In genomic region chr9:95540487-95540886, GRCm38 (mm10) we compare ENCODE assay signal across 8 mouse cellular contexts. TPM values are rescaled to one million over a fixed set of nuclear protein-coding genes. Genes with fewer than 3 reads are reported as not detected.
A peak's percentile ranks its signal among the peaks of the same experiment; 100 is the strongest.
DNase-seq lines count a peak whose midpoint lies in the region; ATAC-seq and TF ChIP-seq lines count a peak whose summit lies in the region.

No protein-coding gene starts in this region.

- 0 out of 2 replicates have a peak, but pooled peaks have one; percentile 25 for TF ChIP-seq EP300 in heart, adult 2 months (IDR thresholded peaks at IDR 0.05; ENCODE audit: insufficient read depth, low read depth, low read length)

- intact Hi-C loops in heart, adult 2 months (cut with DNase I): loop anchor here (5.0 kb wide), 1 partner anchor 42 kb away; no protein-coding TSS in a partner anchor

- peak; percentile 45 to 51 for DNase-seq in heart, adult 2 months
- peak; percentile 73 to 78 for DNase-seq in B cell, adult 2 months
- peak; percentile 41 for DNase-seq in adrenal gland, adult 8-10 months
- DNase-seq in embryo, embryonic 10.5 days (ENCODE audit: low spot score): peak; percentile 58
- peak; percentile 56 to 80 for DNase-seq in kidney, postnatal 36 days
- peak; percentile 38 to 57 for DNase-seq in natural killer cell, adult 2 months (ENCODE audit: low spot score in 2 of 2)
- DNase-seq in Muller cell, postnatal 12 days (ENCODE audit: inconsistent ontology term): no peak

- H3K27ac ChIP-seq in heart, adult 2 months: no peak overlapping the region
- no peak overlapping the region for H3K27ac ChIP-seq in heart, embryonic 11.5 days (ENCODE audit: low read depth, low read length)

- no peak overlapping the region for H3K4me3 ChIP-seq in heart, adult 2 months
- H3K4me3 ChIP-seq in heart, embryonic 11.5 days (ENCODE audit: low read depth, low read length): no peak overlapping the region

- no peaks in the 10 kb centered on the region for H3K9me3 ChIP-seq in heart, embryonic 11.5 days (replicated peaks; ENCODE audit: control insufficient read depth, low read length)

- TF ChIP-seq CTCF in heart, adult 2 months (IDR thresholded peaks at IDR 0.05): peak; percentile 83

- H3K4me2 ChIP-seq in heart, embryonic 11.5 days: no peak overlapping the region

- no peaks in the 10 kb centered on the region for H3K27me3 ChIP-seq in heart, adult 2 months (ENCODE audit: control insufficient read depth, insufficient read depth, low read length)
- no peaks in the 10 kb centered on the region for H3K27me3 ChIP-seq in heart, embryonic 11.5 days (ENCODE audit: control insufficient read depth, insufficient read depth, low read length)

- no peaks in the 10 kb centered on the region for H3K79me2 ChIP-seq in heart, adult 2 months (replicated peaks; ENCODE audit: control insufficient read depth, insufficient read depth, low read length)

- H3K4me1 ChIP-seq in heart, adult 2 months (ENCODE audit: control insufficient read depth, insufficient read depth, low read length): no peaks in the 10 kb centered on the region
- H3K4me1 ChIP-seq in heart, embryonic 11.5 days (ENCODE audit: control insufficient read depth, insufficient read depth, low read length): no peaks in the 10 kb centered on the region

- H3K36me3 ChIP-seq in heart, adult 2 months (ENCODE audit: control insufficient read depth, insufficient read depth, low read length): no peaks in the 10 kb centered on the region
- no peaks in the 10 kb centered on the region for H3K36me3 ChIP-seq in heart, embryonic 11.5 days (ENCODE audit: control insufficient read depth, insufficient read depth, low read length)

- H3K9ac ChIP-seq in heart, adult 2 months (ENCODE audit: low read depth, low read length): no peak overlapping the region
- H3K9ac ChIP-seq in heart, embryonic 11.5 days (ENCODE audit: low read depth, low read length): no peak overlapping the region

- ATAC-seq in heart, embryonic 11.5 days (replicated peaks; ENCODE audit: insufficient number of reproducible peaks, low FRiP score, low TSS enrichment): no peak

- TF ChIP-seq POLR2A in heart, adult 2 months (IDR thresholded peaks at IDR 0.05; ENCODE audit: insufficient read depth, low read depth, low read length): no peak

- WGBS in heart, adult 2 months: 50% methylated on average over 4 of the region's 4 CpGs
- WGBS in heart, embryonic 11.5 days (ENCODE audit: insufficient replicate concordance): 61% methylated on average over 4 of the region's 4 CpGs

RNA-seq across cellular contexts. Expression of gene Paqr9, which starts 19.0 kb away (rescaled TPM):
- total RNA-seq in heart, adult 2 months (2021): 10 to 100 TPM; 38.5 to 42.5 TPM
- polyA plus RNA-seq in heart, adult 2 months (2012; rRNA removed): 21.3 and 26.7 TPM in 2 replicates
- 0.70 and 0.86 TPM in 2 replicates for polyA plus RNA-seq in heart, embryonic 11.5 days (2014; fragmentation: Nextera tagmentation; extraction: Ambion mirVana)
- 1 to 10 TPM; 1.8 to 7.8 (median 5.6) TPM for total RNA-seq in adrenal gland, adult 8-10 months (2022)

RNA-seq across cellular contexts. Expression of gene U2surp, which starts 28.7 kb away (rescaled TPM):
- 10 to 100 TPM; 31.9 to 39.9 TPM for total RNA-seq in heart, adult 2 months (2021)
- 3.4 and 8.0 TPM in 2 replicates for polyA plus RNA-seq in heart, adult 2 months (2012; rRNA removed)
- polyA plus RNA-seq in heart, embryonic 11.5 days (2014; fragmentation: Nextera tagmentation; extraction: Ambion mirVana): 89.0 and 102 TPM in 2 replicates
- total RNA-seq in adrenal gland, adult 8-10 months (2022): 10 to 100 TPM; 49.6 to 66.1 (median 61.3) TPM

Comparison
In these comparisons a context has a peak if more than half of its experiments do, and no peak if none do; other contexts are left out.
1. RNA of gene Paqr9, which starts 19.0 kb away (total RNA-seq): 38.5 to 42.5 TPM in heart, adult 2 months; 1.8 to 7.8 TPM in adrenal gland, adult 8-10 months; every median in the first group is over 4 times any median in the second.